Mouse (Mus musculus) MEL (cell line): ENCODE data around the gene Acaca. TPM values are rescaled to one million over a fixed set of nuclear protein-coding genes. Genes with fewer than 3 reads are reported as not detected.
A peak's percentile ranks its signal among the peaks of the same experiment; 100 is the strongest.

Experiments
- DNase-seq: peaks from one replicate; pipeline ENCODE4 v3.0.0; 2011; ENCODE audit warnings: low read depth, low spot score
- H3K27ac ChIP-seq: 2 replicates; pipeline ENCODE4 v1.5.1; 2012; ENCODE audit warnings: low read depth, mild to moderate bottlenecking, control low read depth, low read length, moderate library complexity; ENCODE audit not compliant: control insufficient read depth
- H3K27me3 ChIP-seq, 2 experiments: fragments of 150-350 bp in 1 of 2; sonication (generic) in 1 of 2; 2 replicates each; pipeline ENCODE4 v1.6.1; 2012; ENCODE audit warnings: low read length in 2 of 2, mild to moderate bottlenecking in 2 of 2, improper control_type of control experiment in 1 of 2, moderate library complexity in 1 of 2; ENCODE audit not compliant: insufficient read depth in 2 of 2, control insufficient read depth in 1 of 2
- H3K36me3 ChIP-seq, 2 experiments: 2 replicates each; pipeline ENCODE4 v1.6.1; 2012 to 2014; ENCODE audit warnings: low read length in 2 of 2, improper control_type of control experiment in 1 of 2, inconsistent platforms in 1 of 2, mild to moderate bottlenecking in 1 of 2; ENCODE audit not compliant: insufficient read depth in 2 of 2, control insufficient read depth in 1 of 2
- H3K4me1 ChIP-seq, 2 experiments: fragments of 150-350 bp in 1 of 2; sonication (generic) in 1 of 2; 2 replicates each; pipeline ENCODE4 v1.6.1; 2012; ENCODE audit warnings: low read length in 2 of 2, improper control_type of control experiment in 1 of 2, mild to moderate bottlenecking in 1 of 2; ENCODE audit not compliant: insufficient read depth in 2 of 2, control insufficient read depth in 1 of 2
- H3K4me3 ChIP-seq, 2 experiments: fragments of 150-350 bp in 1 of 2; sonication (generic) in 1 of 2; 2 replicates each; pipeline ENCODE4 v1.5.1; 2012; ENCODE audit warnings: low read depth in 2 of 2, low read length in 2 of 2, mild to moderate bottlenecking in 2 of 2, moderate library complexity in 2 of 2, control low read depth in 1 of 2, improper control_type of control experiment in 1 of 2; ENCODE audit not compliant: control insufficient read depth in 1 of 2, insufficient read depth in 1 of 2
- H3K79me2 ChIP-seq: 2 replicates; pipeline ENCODE4 v1.6.1; 2012; ENCODE audit warnings: mild to moderate bottlenecking, low read length, moderate library complexity; ENCODE audit not compliant: control insufficient read depth, poor library complexity, insufficient read depth
- H3K9ac ChIP-seq: 2 replicates; pipeline ENCODE4 v1.6.1; 2012; ENCODE audit warnings: low read depth, mild to moderate bottlenecking, control low read depth, low read length, moderate library complexity; ENCODE audit not compliant: control insufficient read depth, poor library complexity, severe bottlenecking
- H3K9me3 ChIP-seq: fragments of 150-350 bp; sonication (generic); replicated peaks from 2 replicates; pipeline ENCODE4 v1.6.1; 2012; ENCODE audit warnings: mild to moderate bottlenecking, low read length, improper control_type of control experiment, moderate library complexity; ENCODE audit not compliant: insufficient read depth
- E2F4 ChIP-seq: IDR thresholded peaks from 2 replicates; pipeline ENCODE4 v1.6.1; 2011; ENCODE audit warnings: low read depth, low read length, improper control_type of control experiment, borderline replicate concordance
- ELF1 ChIP-seq: IDR thresholded peaks from 2 replicates; pipeline ENCODE4 v1.6.1; 2014; ENCODE audit warnings: low read depth, mild to moderate bottlenecking, inconsistent platforms, low read length, improper control_type of control experiment, moderate library complexity
- GABPA ChIP-seq: IDR thresholded peaks from 2 replicates; pipeline ENCODE4 v1.6.1; 2012; ENCODE audit warnings: low read depth, mild to moderate bottlenecking, inconsistent platforms, low read length, improper control_type of control experiment, moderate library complexity
- HCFC1 ChIP-seq: IDR thresholded peaks from 2 replicates; pipeline ENCODE4 v1.6.1; 2012; ENCODE audit warnings: low read depth, mild to moderate bottlenecking, inconsistent platforms, low read length, improper control_type of control experiment, moderate library complexity
- JUND ChIP-seq: IDR thresholded peaks from 2 replicates; pipeline ENCODE4 v1.6.1; 2011; ENCODE audit warnings: low read depth, mild to moderate bottlenecking, improper control_type of control experiment, low read length
- MAFK ChIP-seq: IDR thresholded peaks from 2 replicates; pipeline ENCODE4 v1.6.1; 2011; ENCODE audit warnings: low read depth, mild to moderate bottlenecking, low read length, improper control_type of control experiment, borderline replicate concordance
- MAZ ChIP-seq: IDR thresholded peaks from 2 replicates; pipeline ENCODE4 v1.6.1; 2012; ENCODE audit warnings: low read depth, mild to moderate bottlenecking, inconsistent platforms, low read length, improper control_type of control experiment
- MEF2A ChIP-seq: IDR thresholded peaks from 2 replicates; pipeline ENCODE4 v1.6.1; 2014; ENCODE audit warnings: low read depth, mild to moderate bottlenecking, inconsistent platforms, low read length, improper control_type of control experiment; ENCODE audit not compliant: poor library complexity, insufficient replicate concordance, severe bottlenecking; ENCODE audit errors: extremely low read depth
- NRF1 ChIP-seq: IDR thresholded peaks from 2 replicates; pipeline ENCODE4 v1.6.1; 2014; ENCODE audit warnings: low read depth, mild to moderate bottlenecking, inconsistent platforms, low read length, improper control_type of control experiment, moderate library complexity; ENCODE audit not compliant: poor library complexity, insufficient read depth, severe bottlenecking
- POLR2A ChIP-seq, 2 experiments: IDR thresholded peaks; 2 replicates each; pipeline ENCODE4 v1.6.1; 2011 to 2012; ENCODE audit warnings: low read length in 2 of 2, mild to moderate bottlenecking in 2 of 2, control low read depth in 1 of 2, improper control_type of control experiment in 1 of 2, low read depth in 1 of 2, moderate library complexity in 1 of 2; ENCODE audit not compliant: control insufficient read depth in 1 of 2, insufficient read depth in 1 of 2, poor library complexity in 1 of 2
- POLR2AphosphoS5 ChIP-seq: IDR thresholded peaks from 2 replicates; pipeline ENCODE4 v1.6.1; 2012; ENCODE audit warnings: low read depth, borderline replicate concordance, mild to moderate bottlenecking, inconsistent platforms, low read length, moderate library complexity, mixed read lengths
- RAD21 ChIP-seq: IDR thresholded peaks from 2 replicates; pipeline ENCODE4 v1.6.1; 2011; ENCODE audit warnings: mild to moderate bottlenecking, low read depth, low read length, improper control_type of control experiment
- RCOR1 ChIP-seq: IDR thresholded peaks from 2 replicates; pipeline ENCODE4 v1.6.1; 2012; ENCODE audit warnings: low read depth, mild to moderate bottlenecking, inconsistent platforms, low read length, improper control_type of control experiment
- SIN3A ChIP-seq: IDR thresholded peaks from 2 replicates; pipeline ENCODE4 v1.6.1; 2012; ENCODE audit warnings: low read length, improper control_type of control experiment, inconsistent platforms
- SMC3 ChIP-seq: IDR thresholded peaks from 2 replicates; pipeline ENCODE4 v1.6.1; 2011; ENCODE audit warnings: low read depth, low read length, improper control_type of control experiment
- TAL1 ChIP-seq: IDR thresholded peaks from 2 replicates; pipeline ENCODE4 v1.6.1; 2012; ENCODE audit warnings: mild to moderate bottlenecking, inconsistent platforms, low read length, moderate library complexity, mixed read lengths
- TBP ChIP-seq: IDR thresholded peaks from 2 replicates; pipeline ENCODE4 v1.8.0; 2011; ENCODE audit warnings: low read depth, low read length, improper control_type of control experiment
- TCF12 ChIP-seq: IDR thresholded peaks from 2 replicates; pipeline ENCODE4 v1.6.1; 2014; ENCODE audit warnings: low read depth, mild to moderate bottlenecking, inconsistent platforms, low read length, improper control_type of control experiment, moderate library complexity
- UBTF ChIP-seq: IDR thresholded peaks from 2 replicates; pipeline ENCODE4 v1.6.1; 2012; ENCODE audit warnings: low read depth, mild to moderate bottlenecking, inconsistent platforms, low read length, improper control_type of control experiment, moderate library complexity, borderline replicate concordance; ENCODE audit not compliant: insufficient read depth
- USF1 ChIP-seq: IDR thresholded peaks from 2 replicates; pipeline ENCODE4 v1.6.1; 2014; ENCODE audit warnings: low read depth, mild to moderate bottlenecking, inconsistent platforms, low read length, improper control_type of control experiment, moderate library complexity
- ZC3H11A ChIP-seq: IDR thresholded peaks from 2 replicates; pipeline ENCODE4 v1.6.1; 2012; ENCODE audit warnings: low read depth, mild to moderate bottlenecking, inconsistent platforms, low read length, improper control_type of control experiment
- ZKSCAN1 ChIP-seq: IDR thresholded peaks from 2 replicates; pipeline ENCODE4 v1.6.1; 2012; ENCODE audit warnings: low read depth, mild to moderate bottlenecking, inconsistent platforms, low read length, improper control_type of control experiment, moderate library complexity
- ZMIZ1 ChIP-seq: IDR thresholded peaks from 2 replicates; pipeline ENCODE4 v1.6.1; 2012; ENCODE audit warnings: low read depth, mild to moderate bottlenecking, inconsistent platforms, low read length, improper control_type of control experiment, moderate library complexity
- ZNF384 ChIP-seq: IDR thresholded peaks from 2 replicates; pipeline ENCODE4 v1.6.1; 2012; ENCODE audit warnings: low read depth, mild to moderate bottlenecking, inconsistent platforms, low read length, improper control_type of control experiment
- polyA plus RNA-seq, 2 experiments: library from polyadenylated mRNA; stranded (reverse) in 1 of 2; unstranded in 1 of 2; fragments of >175 nt in 1 of 2; fragments of >200 nt in 1 of 2; gene quantifications; 2 replicates each; pipeline versions ENCODE4 v1.2.1 to v1.2.4; 2012; ENCODE audit warnings: low replicate concordance in 2 of 2, low read depth in 1 of 2; ENCODE audit not compliant: insufficient read length in 2 of 2, insufficient read depth in 1 of 2, missing spikeins in 1 of 2
- total RNA-seq: library from RNA; depleted of rRNA; stranded (reverse); fragments of 300-350 nt; gene quantifications from 2 replicates; pipeline ENCODE4 v1.2.3, GENCODE M21; 2012

Gene Acaca
- total and polyA plus RNA-seq, 3 experiments = 32.0 to 52.0 (median 33.9) TPM

- TF ChIP-seq USF1 (no peak), ZNF384 (no peak), TCF12 (peak; percentile 97), SMC3 (no peak; the same call in 1 of the 2 replicates), UBTF (no peak), RCOR1 (peak; percentile 69; the same call in 1 of the 2 replicates), TAL1 (peak; percentile 82), ELF1 (no peak; the same call in 1 of the 2 replicates), ZC3H11A (no peak), MEF2A (no peak), ZKSCAN1 (no peak)
These were observed 283.6 kb downstream of the Acaca start (continued) for GRCm38 (mm10) chr11:84413111-84413510.

- no peak for TF ChIP-seq NRF1
- peak; percentile 74; the same call in 1 of the 2 replicates for TF ChIP-seq MAFK
- no peaks in the 10 kb centered on the region; a peak in 2 of 4 replicates for H3K36me3 ChIP-seq
These were observed 291.3 kb downstream of the Acaca start for GRCm38 (mm10) chr11:84420779-84421178.

DNA sequence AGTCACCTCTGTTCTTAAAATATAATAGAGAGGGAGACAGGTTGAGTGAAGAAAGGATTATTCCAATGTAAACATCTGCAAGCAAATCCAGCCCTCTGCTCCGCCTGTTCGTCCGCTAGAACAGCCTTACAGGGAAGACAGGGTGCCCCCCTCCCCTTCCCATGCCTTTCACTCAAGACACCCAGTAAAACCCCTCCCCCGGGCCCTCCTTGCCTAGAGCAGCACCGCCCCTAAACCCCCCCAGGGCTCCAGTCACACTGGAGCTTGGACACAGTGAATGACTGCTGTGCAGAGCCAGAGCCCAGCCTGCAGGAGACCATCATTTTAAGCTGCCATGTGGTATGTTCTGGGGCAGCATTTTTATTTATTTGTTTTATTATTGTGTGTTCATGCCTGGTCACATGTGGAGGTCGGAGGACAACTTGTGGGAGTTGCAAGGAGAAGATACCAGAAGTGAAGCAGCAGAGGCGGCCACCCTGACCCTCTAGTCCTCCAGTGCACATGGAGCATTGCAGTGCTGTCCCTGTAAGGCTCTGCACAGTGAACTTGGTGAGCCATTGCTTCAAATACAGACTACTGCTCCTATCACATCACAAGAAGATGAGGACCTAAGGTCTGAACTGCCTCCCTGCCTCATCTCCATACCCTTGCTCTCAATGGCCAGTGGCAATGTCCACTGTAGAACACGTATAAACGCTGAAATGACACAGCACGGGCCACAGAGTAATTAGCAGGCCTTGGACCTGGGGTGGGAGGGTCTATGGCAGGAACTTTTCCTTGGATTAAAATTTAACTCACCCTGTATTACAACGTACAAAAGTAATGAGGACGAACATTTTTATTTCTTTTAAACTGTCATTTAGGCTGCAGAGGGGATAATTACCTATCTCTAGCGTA is 296.5 kb downstream of the Acaca start:
- H3K27me3 ChIP-seq = no peaks in the 10 kb centered on the region
- H3K4me3 ChIP-seq = no peak overlapping the region
- no peak overlapping the region for H3K9ac ChIP-seq
- no peak overlapping the region for H3K27ac ChIP-seq
- no peak for TF ChIP-seq HCFC1
- no peak for TF ChIP-seq GABPA
- no peak for TF ChIP-seq ELF1
- no peak for TF ChIP-seq POLR2AphosphoS5
- no peak for TF ChIP-seq MEF2A
- no peak for TF ChIP-seq JUND
- no peak for TF ChIP-seq TBP
- TF ChIP-seq ZMIZ1 = no peak
- TF ChIP-seq TCF12 = no peak
- TF ChIP-seq SIN3A = no peak
- TF ChIP-seq NRF1 = no peak
- no peak for TF ChIP-seq MAZ
- TF ChIP-seq USF1 = no peak
- no peak for TF ChIP-seq E2F4
- TF ChIP-seq RCOR1 = no peak
- no peak for TF ChIP-seq RAD21
- TF ChIP-seq POLR2A (IDR thresholded peaks at IDR 0.05; ENCODE audit: control insufficient read depth in 1 of 2, insufficient read depth in 1 of 2, low read depth in 1 of 2, low read length in 2 of 2, poor library complexity in 1 of 2) = no peak
- no peaks in the 10 kb centered on the region for H3K79me2 ChIP-seq
- H3K9me3 ChIP-seq = no peaks in the 10 kb centered on the region
- peaks cover 0 to 8% of the 10 kb centered on the region in 2 experiments; a peak in 2 of 4 replicates for H3K36me3 ChIP-seq
- no peaks in the 10 kb centered on the region for H3K4me1 ChIP-seq
- no peak for DNase-seq

More at GRCm38 (mm10) chr11:84420779-84421178, 291.3 kb downstream of the Acaca start:
- Histone ChIP-seq H3K4me3 (no peak overlapping the region), H3K27me3 (no peaks in the 10 kb centered on the region), H3K4me1 (peaks cover 0 to 7% of the 10 kb centered on the region in 2 experiments; a peak in 2 of 4 replicates), H3K27ac (no peak overlapping the region), H3K9ac (no peak overlapping the region), H3K9me3 (no peaks in the 10 kb centered on the region), H3K79me2 (no peaks in the 10 kb centered on the region)
- DNase-seq = no peak
